Mouse (Mus musculus) hindbrain, postnatal 0 days (tissue): ENCODE measurements around the gene Slfn8. TPM values are rescaled to one million over a fixed set of nuclear protein-coding genes. Genes with fewer than 3 reads are reported as not detected.

Experiments used
- ATAC-seq: fragments of 200-750 bp; cut with Nextera tagmentation; 2 replicates; pipeline ENCODE4 v1.8.0; 2017; ENCODE audit warnings: mild to moderate bottlenecking, moderate TSS enrichment, moderate library complexity
- DNase-seq: peaks from one replicate; pipeline ENCODE4 v3.0.0-alpha.2; 2015; ENCODE audit warnings: low spot score
- H3K27ac ChIP-seq: fragments of 300-500 bp; sonication (generic); 2 replicates; pipeline ENCODE4 v1.5.1; 2014; ENCODE audit warnings: mild to moderate bottlenecking
- H3K27me3 ChIP-seq: fragments of 300-500 bp; sonication (generic); 2 replicates; pipeline ENCODE4 v1.6.1; 2014; ENCODE audit warnings: low read length, mixed read lengths; ENCODE audit not compliant: insufficient read depth
- H3K36me3 ChIP-seq: fragments of 300-500 bp; sonication (generic); 2 replicates; pipeline ENCODE4 v1.6.1; 2014; ENCODE audit warnings: low read length, mixed read lengths; ENCODE audit not compliant: insufficient read depth
- H3K4me1 ChIP-seq: fragments of 300-500 bp; sonication (generic); 2 replicates; pipeline ENCODE4 v1.6.1; 2014; ENCODE audit warnings: antibody characterized with exemption, low read length, mixed read lengths; ENCODE audit not compliant: insufficient read depth
- H3K4me2 ChIP-seq: fragments of 300-500 bp; sonication (generic); 2 replicates; pipeline ENCODE4 v1.6.1; 2014; ENCODE audit warnings: low read depth, mild to moderate bottlenecking, low read length, moderate library complexity, mixed read lengths
- H3K4me3 ChIP-seq: fragments of 300-500 bp; sonication (generic); 2 replicates; pipeline ENCODE4 v1.5.1; 2014; ENCODE audit warnings: low read length
- H3K9ac ChIP-seq: fragments of 300-500 bp; sonication (generic); replicated peaks from 2 replicates; pipeline ENCODE4 v1.6.1; 2014; ENCODE audit warnings: mild to moderate bottlenecking, low read length, moderate library complexity, mixed read lengths
- H3K9me3 ChIP-seq: fragments of 300-500 bp; sonication (generic); 2 replicates; pipeline ENCODE4 v1.6.1; 2016; ENCODE audit warnings: low read length, mixed read lengths
- CTCF ChIP-seq: IDR thresholded peaks from 2 replicates; pipeline ENCODE4 v1.5.1; 2016; ENCODE audit warnings: antibody characterized with exemption, control low read depth, low read depth
- WGBS: fragments of 180-500 bp; shearing (Covaris S2); extraction: QIAGEN DNeasy Blood & Tissue Kit; methylation state at CpG from one replicate; pipeline ENCODE4 v1.1.7; 2014; 5-methylcytosine and 5-hydroxymethylcytosine counted together
- polyA plus RNA-seq: library from polyadenylated mRNA; unstranded; fragments of >200 nt; fragmentation: Nextera tagmentation; extraction: Ambion mirVana; gene quantifications from 2 replicates; pipeline ENCODE4 v1.2.1, GENCODE M21; 2015
- total RNA-seq: library from RNA; depleted of rRNA; stranded (reverse); fragments of >200 nt; gene quantifications from 2 replicates; pipeline ENCODE4 v1.2.3, GENCODE M21; 2014

The Slfn8 gene
- total and polyA plus RNA-seq, 2 experiments from 2014 or later: 0.21 to 0.42 TPM

GRCm38 (mm10) chr11:82971590-82971974 is 49.0 kb downstream of the Slfn8 start:
- no peak for TF ChIP-seq CTCF
- no peaks in the 10 kb centered on the region for H3K36me3 ChIP-seq
- peak overlapping the region; percentile 73 for H3K27ac ChIP-seq
- no peaks in the 10 kb centered on the region for H3K9me3 ChIP-seq
- no peaks in the 10 kb centered on the region for H3K4me1 ChIP-seq
- no peaks in the 10 kb centered on the region for H3K27me3 ChIP-seq
- H3K9ac ChIP-seq: peak overlapping the region; percentile 35; the same call in 1 of the 2 replicates
- ATAC-seq (no peak), DNase-seq (no peak)
- WGBS: 50% methylated on average over 10 of the region's 11 CpGs
- H3K4me2 ChIP-seq: peak overlapping the region; percentile 56
- peak overlapping the region; percentile 27 for H3K4me3 ChIP-seq

DNA sequence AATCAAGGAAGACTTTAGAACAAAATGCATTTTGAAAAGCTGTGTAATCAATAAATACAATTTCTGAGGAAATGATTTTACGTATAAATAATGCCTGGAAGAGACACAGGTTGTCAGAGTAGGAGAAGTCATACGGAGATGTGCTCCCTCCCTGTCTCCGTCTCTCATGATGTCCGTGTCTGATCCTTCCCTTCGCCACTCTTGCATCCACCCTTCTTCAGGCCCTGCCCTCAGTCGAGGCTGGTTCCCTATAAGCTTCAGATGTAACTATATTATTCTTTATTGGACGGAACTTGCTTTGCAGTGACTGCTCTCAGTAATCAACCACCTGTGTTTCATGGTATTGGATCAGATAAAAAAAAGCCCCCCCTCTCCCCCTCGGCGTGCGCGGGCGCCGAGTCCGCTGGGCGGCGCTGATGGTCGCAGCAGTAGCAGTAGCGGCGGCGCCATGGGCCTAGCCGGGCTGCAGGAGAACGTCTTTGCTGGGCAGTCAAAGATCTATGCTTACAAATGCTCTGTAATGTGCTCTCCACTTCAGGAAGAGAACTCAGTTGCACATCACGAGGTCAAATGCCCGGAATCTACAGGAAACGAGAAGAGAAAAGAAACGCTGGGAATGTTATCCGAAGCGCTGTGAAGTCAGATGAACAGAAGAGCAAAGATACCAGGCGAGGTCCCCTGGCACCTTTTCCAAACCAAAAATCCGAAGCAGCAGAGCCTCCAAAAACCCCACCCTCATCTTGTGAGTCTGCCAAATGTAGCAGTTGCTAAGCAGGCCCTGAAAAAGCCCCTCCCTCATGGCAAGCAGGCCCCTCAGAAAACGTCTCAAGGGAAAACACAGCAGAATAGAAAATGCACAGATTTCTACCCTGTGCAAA is 49.7 kb downstream of the Slfn8 start:
- H3K27me3 ChIP-seq: no peaks in the 10 kb centered on the region
- ATAC-seq: peak; percentile 91
- H3K9ac ChIP-seq: peak overlapping the region; percentile 35
- peak overlapping the region; percentile 56 for H3K4me2 ChIP-seq
- no peaks in the 10 kb centered on the region for H3K9me3 ChIP-seq
- WGBS: 4% methylated on average over 31 of the region's 31 CpGs
- H3K36me3 ChIP-seq: no peaks in the 10 kb centered on the region
- peak; percentile 67 for TF ChIP-seq CTCF
- peak; percentile 86 for DNase-seq
- H3K27ac ChIP-seq: peak overlapping the region; percentile 73
- H3K4me1 ChIP-seq: no peaks in the 10 kb centered on the region
- H3K4me3 ChIP-seq: peak overlapping the region; percentile 27

DNA sequence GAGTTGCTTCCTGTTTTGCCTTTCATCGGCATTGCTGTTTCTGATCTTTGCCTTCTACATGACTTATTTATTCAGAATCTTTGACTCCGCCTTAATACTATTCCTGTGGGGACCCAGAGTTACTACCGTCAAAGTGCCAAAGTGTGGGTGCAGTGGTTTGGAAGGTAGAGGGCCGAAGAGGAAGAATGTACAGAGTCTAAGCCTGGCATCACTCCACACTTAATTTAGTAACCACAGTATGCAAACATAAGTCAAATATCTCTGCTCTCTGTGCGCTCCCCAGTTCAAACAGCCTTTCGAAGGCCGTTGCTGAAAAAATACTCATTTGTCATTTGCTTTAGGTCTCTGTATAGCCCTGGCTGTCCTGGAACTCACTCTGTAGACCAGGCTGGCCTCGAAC is 58.4 kb downstream of the Slfn8 start:
- H3K36me3 ChIP-seq: no peaks in the 10 kb centered on the region
- no peak overlapping the region for H3K4me3 ChIP-seq
- ATAC-seq (no peak), DNase-seq (no peak)
- no peak for TF ChIP-seq CTCF
- H3K4me1 ChIP-seq: no peaks in the 10 kb centered on the region
- no peak overlapping the region for H3K9ac ChIP-seq
- H3K27ac ChIP-seq: no peak overlapping the region
- no peak overlapping the region for H3K4me2 ChIP-seq
- WGBS: 90% methylated on average over 8 of the region's 8 CpGs
- H3K9me3 ChIP-seq: no peaks in the 10 kb centered on the region
- H3K27me3 ChIP-seq: no peaks in the 10 kb centered on the region

DNA sequence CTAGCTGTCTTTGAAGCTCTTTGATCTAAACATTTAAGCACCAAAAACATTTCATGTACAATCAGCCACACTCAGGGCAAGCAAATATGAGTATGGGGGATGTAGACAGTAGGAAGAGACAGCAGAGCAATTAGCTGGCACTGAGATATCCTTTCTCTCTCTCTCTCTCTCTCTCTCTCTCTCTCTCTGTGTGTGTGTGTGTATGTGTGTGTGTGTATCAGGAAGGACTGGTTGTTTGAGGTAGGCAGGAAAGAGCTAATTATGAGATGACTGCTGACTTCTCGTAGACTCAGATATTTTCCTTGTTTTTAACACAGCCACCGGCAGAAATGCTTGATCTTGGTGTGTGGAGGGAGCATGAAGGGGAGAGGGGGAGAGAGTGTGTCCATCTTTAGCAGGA is 58.9 kb downstream of the Slfn8 start:
- DNase-seq (no peak), ATAC-seq (no peak)
- H3K9me3 ChIP-seq: no peaks in the 10 kb centered on the region
- H3K27ac ChIP-seq: no peak overlapping the region
- H3K4me3 ChIP-seq: no peak overlapping the region
- H3K36me3 ChIP-seq: no peaks in the 10 kb centered on the region
- no peak for TF ChIP-seq CTCF
- H3K9ac ChIP-seq: no peak overlapping the region
- H3K4me2 ChIP-seq: no peak overlapping the region
- WGBS: 78% methylated on average over 2 of the region's 2 CpGs
- H3K4me1 ChIP-seq: no peaks in the 10 kb centered on the region
- H3K27me3 ChIP-seq: no peaks in the 10 kb centered on the region

DNA sequence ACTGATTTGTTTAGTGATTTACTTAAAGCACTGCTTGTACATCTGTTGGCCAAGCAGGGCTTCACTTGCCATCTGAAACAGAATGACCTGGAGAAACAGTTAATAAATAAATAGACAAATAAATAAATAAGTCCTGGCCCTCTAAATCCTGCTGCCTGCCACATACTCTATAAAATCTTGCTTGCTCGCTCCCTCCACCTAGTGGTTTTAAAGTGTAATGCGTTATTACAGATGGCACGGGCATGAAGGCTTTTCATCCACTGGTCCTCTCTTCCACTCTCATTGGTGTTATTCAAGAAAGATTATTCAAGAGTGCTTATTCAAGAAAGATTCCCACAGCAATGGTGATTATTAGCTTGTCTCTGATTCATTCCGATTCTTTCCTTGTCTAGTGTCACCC is 61.0 kb downstream of the Slfn8 start:
- TF ChIP-seq CTCF: peak; percentile 80
- Histone ChIP-seq H3K27me3 (0 out of 2 replicates have a peak, but pooled peaks cover 4% of the 10 kb centered on the region), H3K4me3 (no peak overlapping the region), H3K4me2 (no peak overlapping the region), H3K9me3 (no peaks in the 10 kb centered on the region), H3K27ac (no peak overlapping the region), H3K9ac (no peak overlapping the region), H3K4me1 (no peaks in the 10 kb centered on the region), H3K36me3 (no peaks in the 10 kb centered on the region)
- WGBS: 14% methylated on average over 4 of the region's 4 CpGs
- DNase-seq: peak; percentile 48
- ATAC-seq: no peak

GRCm38 (mm10) chr11:82956925-82957324 is 63.7 kb downstream of the Slfn8 start:
- Histone ChIP-seq H3K9me3 (no peaks in the 10 kb centered on the region), H3K36me3 (no peaks in the 10 kb centered on the region), H3K4me2 (no peak overlapping the region), H3K4me3 (no peak overlapping the region), H3K27me3 (peaks cover 8% of the 10 kb centered on the region), H3K4me1 (no peaks in the 10 kb centered on the region), H3K9ac (no peak overlapping the region), H3K27ac (no peak overlapping the region)
- ATAC-seq: no peak
- 74% methylated on average over 10 of the region's 10 CpGs for WGBS
- no peak for TF ChIP-seq CTCF
- DNase-seq: no peak

DNA sequence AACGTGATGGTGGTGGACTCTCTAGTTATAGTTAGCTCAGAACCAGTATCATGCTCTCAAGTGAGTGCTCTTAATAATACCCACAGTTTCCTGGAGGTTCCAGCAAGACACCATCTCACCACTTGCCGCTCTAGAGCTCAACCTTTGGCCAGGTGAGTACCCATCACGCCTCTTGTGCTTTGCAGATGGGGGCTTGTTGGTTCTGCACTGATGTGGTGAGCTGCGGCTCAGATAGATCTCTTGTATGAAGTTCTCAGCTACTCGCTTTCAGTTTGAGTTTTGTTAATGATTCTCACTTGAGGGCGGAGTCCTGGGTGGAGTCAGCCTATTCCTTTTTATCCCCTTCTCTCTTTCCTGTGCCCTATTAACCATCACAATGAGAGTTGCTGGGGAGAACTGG is 66.0 kb downstream of the Slfn8 start:
- WGBS: 80% methylated on average over 6 of the region's 6 CpGs
- no peak for TF ChIP-seq CTCF
- Histone ChIP-seq H3K4me3 (no peak overlapping the region), H3K9ac (no peak overlapping the region), H3K27ac (no peak overlapping the region), H3K27me3 (peaks cover 22% of the 10 kb centered on the region), H3K4me2 (no peak overlapping the region), H3K36me3 (no peaks in the 10 kb centered on the region), H3K4me1 (no peaks in the 10 kb centered on the region), H3K9me3 (no peaks in the 10 kb centered on the region)
- ATAC-seq: no peak
- no peak for DNase-seq
